8 mouse cellular contexts compared by ENCODE assay signal in genomic region chr16:92696411-92697015, GRCm38 (mm10).
DNase-seq lines count a peak whose midpoint lies in the region; ATAC-seq lines count a peak whose summit lies in the region.

No protein-coding gene starts in this region.

- no peaks in the 10 kb centered on the region for H3K9me3 ChIP-seq in liver, embryonic 16.5 days (replicated peaks; ENCODE audit: control insufficient read depth, low read length)
- no peaks in the 10 kb centered on the region for H3K9me3 ChIP-seq in neural tube, embryonic 11.5 days (ENCODE audit: control insufficient read depth, low read length)

- peak; percentile 63 to 86 for DNase-seq in adrenal gland, adult (ENCODE audit: inconsistent age in 2 of 2, low spot score in 1 of 2)
- no peak for DNase-seq in adrenal gland, postnatal 4 days (ENCODE audit: low spot score in 2 of 2)
- peak; percentile 70 for DNase-seq in c-Kit-positive CD71-negative TER-119-negative erythroid progenitor cells, embryonic 14.5 days (ENCODE audit: low read depth)
- peak; percentile 52 for DNase-seq in gastrocnemius, postnatal 14 days
- peak; percentile 44 for DNase-seq in neural tube, embryonic 11.5 days (ENCODE audit: low spot score)
- peak; percentile 35 for DNase-seq in yolk sac, embryonic 10.5 days (ENCODE audit: low spot score)

- intact Hi-C loops in gastrocnemius, postnatal 14 days (cut with DNase I; ENCODE audit: low total_unique reads) = loop anchor here (5.0 to 10.0 kb wide), 3 partner anchors 441 to 758 kb away; no protein-coding TSS in a partner anchor

- H3K9ac ChIP-seq in liver, embryonic 16.5 days (ENCODE audit: low read depth, low read length) = peak overlapping the region; percentile 70
- no peak overlapping the region for H3K9ac ChIP-seq in neural tube, embryonic 11.5 days (ENCODE audit: low read length)

- peaks cover 45% of the 10 kb centered on the region for H3K27me3 ChIP-seq in liver, embryonic 16.5 days (ENCODE audit: control insufficient read depth, insufficient read depth, low read depth, low read length)
- peaks cover 78% of the 10 kb centered on the region for H3K27me3 ChIP-seq in neural tube, embryonic 11.5 days (ENCODE audit: control insufficient read depth, insufficient read depth, low read length)

- H3K4me1 ChIP-seq in liver, embryonic 16.5 days (ENCODE audit: control insufficient read depth, low read depth, low read length) = peaks cover 37% of the 10 kb centered on the region
- peaks cover 13% of the 10 kb centered on the region for H3K4me1 ChIP-seq in neural tube, embryonic 11.5 days (ENCODE audit: control insufficient read depth, insufficient read depth, low read length)

- H3K4me3 ChIP-seq in liver, embryonic 16.5 days (ENCODE audit: low read depth, low read length) = peak overlapping the region; percentile 79
- peak overlapping the region; percentile 58 for H3K4me3 ChIP-seq in neural tube, embryonic 11.5 days (ENCODE audit: low read depth, low read length)

- ATAC-seq in inflammation-experienced regulatory T-cells, adult 6 months = peak; percentile 18
- no peak for ATAC-seq in liver, embryonic 16.5 days (ENCODE audit: low read depth)
- no peak for ATAC-seq in neural tube, embryonic 11.5 days (ENCODE audit: insufficient read depth, low FRiP score, low TSS enrichment)

- peak overlapping the region; percentile 100 for H3K4me2 ChIP-seq in liver, embryonic 16.5 days (ENCODE audit: low read depth, low read length)
- H3K4me2 ChIP-seq in neural tube, embryonic 11.5 days (ENCODE audit: low read depth) = peak overlapping the region; percentile 99

- no peaks in the 10 kb centered on the region for H3K36me3 ChIP-seq in liver, embryonic 16.5 days (ENCODE audit: control insufficient read depth, insufficient read depth)
- no peaks in the 10 kb centered on the region for H3K36me3 ChIP-seq in neural tube, embryonic 11.5 days (ENCODE audit: control insufficient read depth, insufficient read depth, low read length)

- WGBS in liver, embryonic 16.5 days (ENCODE audit: insufficient replicate concordance) = under 1% methylated on average over 24 of the region's 24 CpGs
- WGBS in neural tube, embryonic 11.5 days = 1% methylated on average over 24 of the region's 24 CpGs

- peak overlapping the region; percentile 58 for H3K27ac ChIP-seq in liver, embryonic 16.5 days (ENCODE audit: low read length)
- no peak overlapping the region for H3K27ac ChIP-seq in neural tube, embryonic 11.5 days (ENCODE audit: low read depth, low read length)

Comparison
In these comparisons a context has a peak if more than half of its experiments do, and no peak if none do; other contexts are left out.
1. DNase-seq: peak in adrenal gland, adult (2 of 2), c-Kit-positive CD71-negative TER-119-negative erythroid progenitor cells, embryonic 14.5 days (single experiment), gastrocnemius, postnatal 14 days (single experiment), neural tube, embryonic 11.5 days (single experiment) and yolk sac, embryonic 10.5 days (single experiment); none in adrenal gland, postnatal 4 days (0 of 2).